Mouse (Mus musculus) sigmoid colon, adult 10 weeks (tissue): ENCODE data around the gene Mrpl21. TPM values are rescaled to one million over a fixed set of nuclear protein-coding genes. Genes with fewer than 3 reads are reported as not detected.

Experiments
- polyA plus RNA-seq: library from polyadenylated mRNA; stranded (reverse); fragments of 350-450 nt; fragmentation: Illumina TruSeq; extraction: RNeasy Lipid Tissue Mini Kit (QIAGEN cat#74804); gene quantifications from one replicate; pipeline ENCODE4 v1.2.3, GENCODE M21; 2014; ENCODE audit warnings: low read depth, low replicate concordance

Gene Mrpl21
- polyA plus RNA-seq = 57.2 TPM

GRCm38 (mm10) chr19:3282572-3283467, at the start of gene Mrpl21, which contains the start of gene Ighmbp2:
TSS of gene Mrpl21 (plus strand) at chr19:3282901.
TSS of gene Ighmbp2 (minus strand) at chr19:3283017.

DNA sequence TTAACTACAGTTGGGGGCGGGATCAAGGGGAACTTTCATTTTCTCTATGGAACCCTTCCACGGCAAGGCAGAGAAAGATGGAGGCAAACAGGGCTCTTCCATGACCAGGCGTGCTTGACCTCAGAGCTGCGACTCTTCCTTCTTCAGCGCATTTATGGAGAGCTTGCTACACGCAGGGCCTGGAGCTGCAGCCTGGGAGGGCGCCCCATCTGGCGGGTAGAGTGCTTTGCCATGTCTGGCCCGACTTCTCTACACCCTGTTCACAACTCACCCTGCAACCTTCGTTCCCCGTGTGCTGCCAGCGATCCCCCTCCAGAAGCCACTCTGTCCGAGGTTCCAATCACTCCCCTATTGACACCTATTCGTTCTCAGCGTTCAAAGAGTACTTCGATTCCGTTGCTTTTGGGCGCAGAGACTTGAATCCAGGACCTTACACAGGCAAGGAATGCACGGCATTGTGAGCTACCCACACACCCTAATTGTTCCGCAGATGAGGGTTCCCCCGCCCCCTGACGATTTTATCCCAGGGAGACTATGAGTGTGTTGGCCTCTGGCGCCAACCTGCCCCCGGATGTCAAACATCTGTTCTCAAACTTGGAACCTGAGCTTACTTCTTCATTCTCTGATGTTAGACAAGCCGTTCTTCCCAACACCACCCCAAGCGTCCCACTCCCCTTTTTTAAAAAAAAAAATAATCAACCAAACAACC, 39.7 kb downstream of the Mrpl21 start, which contains the start of gene Cpt1a:
Cpt1a (plus strand) TSS at position 74 of the 709 bp plus-strand sequence.

Other genes starting within 250 kb of the Mrpl21 start
- 0.73 TPM for gene Ighmbp2, start 116 bp downstream of the Mrpl21 start, polyA plus RNA-seq
- 92.6 TPM for gene Cpt1a, start 39.4 kb downstream of the Mrpl21 start, polyA plus RNA-seq
- not detected for gene Tesmin, start 106.0 kb downstream of the Mrpl21 start, polyA plus RNA-seq
- gene Gal, start 131.6 kb downstream of the Mrpl21 start, polyA plus RNA-seq = 2.8 TPM